Mouse (Mus musculus) right cerebral cortex, postnatal 36 days (tissue): ENCODE measurements at regions not wholly inside any gene's neighbourhood (a gene's known extent, or its start where the extent isn't known, plus 50 kb on each side); places are given as distances from the start of the nearest gene placed in this dataset.
"Not testable (repeated sequence)": the region's sequence is repeated elsewhere in the genome, so short reads cannot be mapped to it uniquely, and the experiment has no call there.

ENCODE experiments used
- DNase-seq, 2 experiments: peaks; one replicate each; pipeline ENCODE4 v3.0.0; 2022; ENCODE audit warnings: low spot score in 2 of 2, mixed read lengths in 1 of 2

DNA sequence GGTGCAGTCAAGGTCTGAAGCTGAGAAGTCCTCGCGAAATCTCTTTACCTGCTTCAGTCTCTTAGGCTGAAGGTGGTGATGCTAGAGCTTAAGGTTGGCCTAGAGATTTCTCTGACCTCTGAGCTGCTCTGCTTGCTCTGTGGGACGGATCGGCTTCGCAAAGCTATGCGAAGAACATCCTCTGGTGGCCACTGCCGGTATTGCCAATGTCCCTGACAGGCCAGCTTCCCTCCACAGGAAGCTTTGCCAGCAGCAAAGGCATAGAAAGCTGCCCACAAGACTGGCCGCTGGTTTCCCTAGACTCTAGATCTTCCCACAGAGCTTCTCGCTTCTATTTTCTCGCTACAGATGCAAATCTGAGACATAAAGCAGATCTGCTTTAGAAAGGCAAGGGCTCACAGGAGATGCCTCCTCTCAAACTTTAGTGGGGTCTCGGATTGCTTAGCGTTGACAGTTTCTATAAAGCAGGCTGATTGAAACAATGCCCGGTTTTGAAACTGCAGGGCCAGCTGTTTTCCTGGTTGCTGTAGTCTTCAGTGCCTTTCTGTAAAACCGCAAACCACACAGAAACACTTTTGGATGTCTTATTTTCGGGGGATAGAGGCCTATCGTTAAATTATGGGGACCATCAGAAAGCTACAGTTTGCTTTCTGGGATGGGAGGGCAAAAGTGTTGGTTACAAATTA, 153.7 kb downstream of the Car8 start:
- DNase-seq: peak; percentile 40 to 57

DNA sequence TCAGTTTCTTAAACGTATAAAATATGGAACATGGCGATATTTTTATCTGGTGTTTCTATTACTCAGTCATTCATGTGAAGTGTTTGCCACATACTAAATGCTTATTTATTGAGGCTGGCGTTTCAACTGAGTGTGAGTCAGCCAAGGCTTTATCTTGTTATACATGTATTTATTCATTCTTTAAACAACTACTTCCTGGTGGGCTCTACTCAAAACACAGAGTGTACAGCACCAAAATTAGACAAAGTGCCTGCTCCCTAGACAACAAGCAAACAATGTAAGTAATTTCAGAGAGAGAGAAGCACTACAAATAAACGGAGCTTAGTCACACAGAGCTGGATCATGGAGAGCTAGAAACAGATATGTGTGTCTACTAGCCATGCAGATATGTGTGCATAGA, 159.5 kb downstream of the Car8 start:
- no peak for DNase-seq

DNA sequence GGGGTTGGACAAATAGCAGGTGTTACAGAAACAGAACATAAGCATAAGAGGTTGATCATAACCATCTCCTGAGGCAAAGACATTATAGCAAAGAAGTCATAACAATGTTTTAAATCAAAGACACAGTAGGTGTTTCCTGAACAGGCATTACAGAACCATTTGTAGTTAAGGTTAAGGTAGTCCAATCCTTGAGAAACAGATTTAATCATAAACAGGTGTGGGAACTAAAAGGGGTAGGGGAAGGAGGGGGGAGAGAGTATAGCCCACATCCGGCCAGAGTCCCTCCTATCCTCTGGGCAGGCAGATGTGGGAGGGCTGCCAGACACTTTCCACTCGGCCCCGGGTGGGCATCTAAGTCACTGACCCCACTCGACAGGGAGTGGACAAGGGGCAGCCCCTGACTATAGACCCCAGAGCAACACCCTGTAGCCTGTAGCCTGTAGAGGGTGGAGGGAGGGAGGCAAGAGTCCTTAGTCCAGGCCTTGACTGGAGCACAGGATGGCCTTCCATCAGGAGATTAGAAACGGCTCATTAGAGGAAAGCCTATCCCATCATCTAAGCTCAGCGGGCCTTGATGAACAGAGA, 165.8 kb downstream of the Car8 start:
- no peak for DNase-seq

DNA sequence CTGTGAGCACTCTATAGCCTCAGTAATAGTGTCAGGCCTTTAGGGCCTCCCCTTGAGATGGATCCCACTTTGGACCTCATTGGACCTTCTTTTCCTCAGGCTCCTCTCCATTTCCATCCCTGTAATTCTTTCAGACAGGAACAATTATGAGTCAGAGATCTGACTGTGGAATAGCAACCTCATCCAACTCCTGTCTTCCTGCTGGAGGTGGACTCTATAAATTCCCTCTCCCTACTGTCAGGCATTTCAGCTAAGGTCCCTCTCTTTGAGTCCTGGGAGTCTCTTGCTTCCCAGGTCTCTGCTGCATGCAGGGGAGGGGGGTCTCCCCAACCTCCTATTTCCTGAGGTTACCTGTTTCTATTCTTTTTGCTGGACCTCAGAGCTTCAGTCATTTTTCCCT, 168.1 kb downstream of the Car8 start:
- DNase-seq: not testable (repeated sequence)

DNA sequence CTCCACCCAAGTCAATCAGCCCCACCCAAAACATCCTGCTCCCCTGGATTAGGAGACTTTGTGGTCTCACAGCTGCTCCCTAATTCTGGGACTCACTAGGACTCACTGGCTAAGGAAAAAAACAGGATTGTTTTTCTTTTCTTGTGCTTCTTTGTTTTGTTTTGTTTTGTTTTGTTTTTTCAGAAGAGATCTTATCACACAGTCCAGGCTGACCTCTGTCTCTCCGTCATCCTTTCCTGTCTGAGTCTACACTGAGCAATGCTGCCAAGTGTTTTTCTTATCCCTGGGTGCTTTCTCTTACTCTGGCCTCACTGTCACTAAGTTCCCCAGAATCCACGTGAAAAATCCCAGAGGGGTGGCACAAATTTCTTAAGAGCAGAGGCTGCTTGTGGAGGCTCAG, 170.8 kb downstream of the Car8 start:
- no peak for DNase-seq

DNA sequence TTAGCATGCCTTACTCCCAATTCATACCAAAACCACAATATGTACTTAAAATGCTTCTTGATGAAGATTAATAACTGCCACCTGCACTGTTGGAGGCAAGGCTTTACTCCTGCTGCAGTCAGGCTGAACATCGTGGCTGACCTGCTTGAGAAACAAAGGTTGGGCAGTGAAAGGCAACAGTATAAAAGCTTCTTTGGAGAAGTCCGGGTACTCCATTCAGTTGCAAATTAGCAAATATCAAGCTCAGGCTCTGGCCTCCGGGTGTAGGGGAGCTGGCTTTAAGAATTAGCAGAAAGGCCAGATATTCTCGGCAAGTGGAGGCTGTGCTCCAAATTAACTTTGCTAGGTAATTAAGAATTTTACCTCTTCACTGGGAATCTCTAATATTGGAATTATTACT, 197.1 kb downstream of the Car8 start:
- DNase-seq: no peak

DNA sequence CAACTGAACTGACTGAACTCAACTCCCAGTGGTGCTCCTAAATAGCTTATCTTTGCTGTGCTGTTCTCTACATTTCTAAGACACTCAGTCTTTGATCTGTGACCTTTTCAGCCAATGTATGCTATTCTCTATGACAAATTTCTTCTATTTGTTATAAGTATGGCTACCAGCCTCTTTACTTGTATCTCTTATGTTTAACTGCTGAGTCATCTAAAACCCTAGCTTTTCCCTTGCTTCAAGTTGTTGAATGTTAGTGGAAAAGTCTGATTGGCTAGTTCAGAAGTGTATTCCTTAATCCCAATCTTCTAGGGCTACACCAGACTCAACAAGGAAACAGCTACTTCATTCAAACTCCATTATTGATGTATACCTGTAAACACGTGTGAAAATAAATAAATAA, 201.0 kb downstream of the Car8 start:
- no peak for DNase-seq

DNA sequence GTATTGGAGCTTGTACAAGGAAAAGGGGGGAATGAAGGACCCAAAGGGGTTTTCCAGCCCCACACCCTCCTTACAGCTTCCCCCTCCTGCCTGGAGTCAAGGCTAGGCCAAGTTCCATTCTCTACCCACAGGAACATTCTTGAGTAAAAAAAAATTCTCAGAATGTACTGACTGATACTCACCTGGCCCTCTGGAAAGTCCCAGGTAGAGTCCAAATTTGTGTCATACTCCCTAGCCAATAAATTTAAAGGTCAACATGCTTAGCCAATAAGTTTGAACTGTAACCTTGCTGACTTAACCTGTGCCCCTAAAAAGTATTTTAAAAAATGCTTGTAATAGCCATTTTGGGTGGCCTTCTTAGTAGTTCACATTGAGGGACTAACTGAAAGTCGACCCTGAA, 205.4 kb downstream of the Car8 start:
- DNase-seq: not testable (repeated sequence)

DNA sequence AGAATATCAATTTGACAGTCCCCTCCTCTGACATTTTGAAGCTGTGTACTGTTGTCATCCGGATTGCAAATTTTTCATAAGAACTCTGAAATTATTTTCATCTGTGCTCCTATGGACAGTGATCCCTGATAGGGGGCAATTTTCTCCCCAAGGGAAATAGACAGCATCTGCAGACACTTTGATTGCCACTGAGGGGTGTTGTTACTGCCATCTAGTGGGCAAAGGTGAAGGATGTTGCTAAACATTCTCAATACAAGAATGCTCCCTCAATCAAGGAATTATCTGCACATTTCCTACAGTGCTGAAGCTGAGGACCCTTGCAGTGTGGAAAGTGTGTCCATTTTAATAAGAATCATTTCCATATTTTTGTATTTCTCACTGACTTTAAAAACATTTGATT, 233.7 kb downstream of the Car8 start:
- peak; percentile 1 to 14 for DNase-seq

DNA sequence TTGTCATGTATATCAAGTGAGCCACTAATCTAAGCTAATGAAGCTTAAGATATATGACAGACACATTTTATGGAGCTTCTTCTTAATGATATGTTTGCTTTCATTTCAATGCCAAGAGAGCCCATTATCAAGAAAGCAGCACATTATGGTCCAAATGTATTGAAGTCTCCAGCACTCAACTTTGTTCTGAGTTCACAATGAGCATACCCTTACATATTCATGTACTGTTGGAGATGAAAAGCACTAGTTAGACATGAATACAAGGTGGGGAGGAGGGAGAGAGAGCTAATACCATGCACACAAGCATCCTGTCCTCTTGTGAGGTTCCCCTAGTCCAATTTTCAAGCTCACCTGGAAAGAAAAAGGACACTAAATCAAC, 241.3 kb downstream of the Car8 start:
- DNase-seq: no peak

DNA sequence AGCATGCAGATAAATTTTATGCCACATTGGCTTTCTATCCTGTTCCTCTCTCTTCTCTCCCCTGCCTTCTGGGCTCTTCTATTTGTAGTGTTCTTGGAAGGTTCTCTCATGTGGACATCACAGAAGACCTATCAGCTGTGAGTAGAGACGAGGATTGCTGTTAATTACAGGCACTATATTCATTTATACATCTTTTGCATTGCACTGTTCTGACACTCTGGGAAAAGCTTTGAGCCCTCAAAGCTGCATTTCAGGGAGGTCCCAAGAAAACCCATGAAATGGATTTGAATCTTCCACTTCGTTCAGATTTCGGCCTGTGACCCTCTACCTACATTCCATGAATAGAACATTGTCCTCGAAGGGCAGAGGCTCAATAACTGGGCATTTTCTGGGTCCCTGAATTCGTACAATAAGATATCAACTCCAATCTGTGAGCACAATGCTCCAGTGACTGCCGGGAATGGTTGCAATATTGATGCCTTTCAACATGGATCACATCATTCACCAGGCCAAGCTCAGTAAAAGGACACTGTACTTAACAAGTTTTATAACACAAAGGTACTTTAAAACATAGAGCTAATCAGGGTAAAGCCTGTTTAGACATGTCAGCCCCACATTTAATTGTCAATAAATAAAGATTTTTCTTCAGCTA, 241.8 kb downstream of the Car8 start:
- DNase-seq: no peak

DNA sequence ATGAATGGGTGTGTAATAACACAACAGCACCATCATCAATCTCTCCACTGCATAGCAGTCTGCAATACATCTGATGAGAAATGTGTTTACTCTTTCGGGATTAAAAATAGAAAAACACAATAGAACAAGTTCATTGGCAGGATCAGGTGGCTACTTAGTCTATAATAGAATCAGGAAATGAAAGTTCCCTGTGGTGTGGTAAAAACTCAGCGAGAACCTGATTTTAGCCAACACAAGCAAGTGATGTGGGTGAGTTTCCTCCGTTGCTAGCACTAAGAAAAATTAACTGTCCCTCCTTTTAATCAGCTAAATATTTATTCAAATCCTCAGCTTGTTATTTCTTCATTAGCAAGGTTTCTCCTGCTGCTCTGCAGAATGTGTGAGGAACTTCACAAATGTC, 245.9 kb downstream of the Car8 start:
- DNase-seq: no peak

DNA sequence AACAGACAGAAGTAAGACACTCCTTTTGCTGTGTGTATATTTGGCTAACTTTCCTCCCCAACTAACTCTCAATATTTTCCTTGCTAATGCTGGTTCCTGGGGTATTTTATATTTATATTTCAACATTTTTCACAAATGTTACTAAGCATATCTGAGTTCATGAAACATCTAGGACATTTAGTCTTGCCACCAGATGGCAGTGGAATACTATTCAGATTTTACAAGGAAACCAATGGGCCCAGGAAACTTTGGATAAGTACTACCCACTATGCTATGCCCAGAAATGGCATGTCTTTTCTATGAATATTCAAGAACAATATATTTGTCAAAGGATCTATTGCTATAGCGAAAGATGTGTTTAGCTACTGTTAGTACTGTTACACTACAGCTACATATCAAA, 251.1 kb downstream of the Car8 start:
- DNase-seq: no peak

DNA sequence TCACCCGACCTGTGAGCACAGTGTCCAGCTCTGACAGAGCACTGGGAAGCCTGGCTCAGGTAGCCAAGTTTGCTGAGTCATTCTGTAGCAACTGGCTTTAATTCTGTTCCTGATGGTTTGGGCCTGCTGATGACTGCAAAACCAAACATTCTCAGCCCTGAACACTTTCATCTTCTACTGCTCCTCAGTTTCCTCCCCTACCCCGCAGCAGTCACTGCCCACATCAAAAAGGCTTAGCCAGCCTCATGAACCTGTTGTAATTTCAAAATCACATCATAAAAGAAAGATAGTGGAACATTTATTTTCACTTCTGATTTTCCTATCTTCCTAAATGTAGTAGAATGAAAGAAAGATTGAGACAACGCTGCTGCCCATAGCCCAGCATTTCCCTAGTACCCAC, 251.5 kb downstream of the Car8 start:
- no peak for DNase-seq

DNA sequence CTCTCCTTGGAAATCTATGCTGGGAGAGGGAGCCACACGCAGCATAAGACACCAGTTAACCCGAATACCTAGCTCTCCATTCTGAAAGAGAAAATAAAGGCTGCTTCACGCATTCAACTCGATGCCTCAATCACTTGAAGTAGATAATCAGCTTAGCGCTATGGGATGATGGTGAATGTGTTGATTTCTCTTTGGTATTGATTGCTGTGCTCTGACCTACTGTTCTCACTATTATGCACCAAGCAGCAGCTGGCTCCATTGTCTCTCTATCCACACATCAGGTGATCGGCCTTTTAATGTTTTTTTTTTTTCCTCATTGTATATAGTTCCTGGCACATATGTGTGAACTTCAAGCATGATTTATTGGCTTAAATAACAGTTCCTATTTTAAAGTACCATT, 254.0 kb downstream of the Car8 start:
- DNase-seq: no peak

DNA sequence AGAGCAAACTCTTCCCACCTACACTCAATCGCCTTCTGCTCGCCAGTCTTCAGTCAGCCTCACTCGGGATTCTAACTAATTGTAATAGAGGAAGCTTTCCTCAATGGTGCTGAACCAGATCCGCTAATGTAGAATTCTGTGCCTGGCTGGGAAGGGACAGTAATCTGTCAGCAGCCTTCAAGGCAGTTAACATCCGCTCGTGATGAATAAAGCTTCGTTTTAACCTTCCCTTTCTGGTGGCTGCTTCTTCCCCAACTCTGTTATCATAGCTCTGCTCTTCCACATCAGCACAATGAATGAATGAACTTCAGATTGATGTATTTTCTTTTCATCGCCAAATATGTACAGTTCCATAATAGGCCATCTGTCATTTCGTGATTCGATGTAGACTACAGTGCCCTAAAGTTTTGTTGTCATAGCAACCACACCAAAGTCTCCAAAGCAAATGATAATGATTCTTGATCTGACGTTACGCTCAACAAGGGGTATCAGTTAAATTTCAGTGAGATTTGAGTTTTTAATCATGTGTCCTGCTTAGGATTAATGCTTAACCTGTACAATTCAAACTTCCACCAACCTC, 259.0 kb downstream of the Car8 start:
- DNase-seq: no peak

DNA sequence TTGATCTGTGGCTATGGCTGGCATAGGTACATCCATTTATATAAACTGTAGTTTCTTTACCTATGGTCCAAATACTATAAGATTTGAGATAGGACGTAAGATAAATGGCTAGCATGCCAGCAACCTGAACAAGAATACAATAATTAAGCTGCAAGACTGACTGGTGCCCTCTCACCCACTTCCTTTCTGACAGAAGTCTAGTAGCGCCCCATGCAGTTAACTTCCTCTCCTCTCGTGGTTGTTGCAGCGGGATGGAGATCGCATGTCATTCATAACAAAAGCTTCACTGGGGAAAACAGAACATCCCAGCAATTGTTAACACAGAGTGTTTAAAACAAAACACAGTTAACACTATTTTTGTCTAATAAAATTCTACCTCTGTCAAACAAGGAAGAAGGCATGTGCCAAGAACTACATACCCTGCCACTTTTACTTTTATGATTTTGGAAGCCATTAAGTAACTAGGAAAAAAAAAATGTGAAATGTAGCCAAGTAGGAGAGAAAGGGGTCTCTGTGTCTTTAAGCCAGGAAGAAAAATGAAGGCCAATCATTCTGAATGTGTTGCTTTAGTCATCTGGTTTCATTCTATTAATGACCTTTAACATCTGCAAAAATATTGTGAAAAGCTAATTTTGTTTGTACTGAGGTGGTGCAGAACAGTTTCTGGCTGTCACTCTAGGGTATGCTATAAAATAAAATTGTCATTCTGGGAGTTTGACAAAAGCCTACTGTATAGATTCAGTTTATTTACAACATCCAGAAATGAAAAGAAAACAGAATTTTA, 261.0 kb downstream of the Car8 start:
- no peak for DNase-seq

DNA sequence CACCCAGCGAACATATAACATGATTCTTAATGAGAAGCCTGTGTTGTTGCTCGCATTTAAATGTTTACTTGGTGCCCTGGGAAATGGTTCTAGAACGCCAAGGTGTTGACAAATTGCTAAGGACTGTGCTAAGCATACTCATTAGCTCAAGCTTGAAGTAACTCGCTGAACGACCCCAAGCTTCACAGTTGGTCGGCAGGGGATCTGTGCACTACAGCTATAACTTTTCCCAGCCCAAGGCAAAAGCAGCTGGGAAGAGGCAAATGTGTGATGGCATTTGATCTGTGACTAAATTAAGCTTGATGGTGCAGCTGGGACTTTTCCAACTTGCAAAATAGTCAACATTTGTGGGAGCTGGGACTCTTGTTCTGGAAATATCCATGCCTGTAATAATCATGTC, 268.6 kb downstream of the Car8 start:
- no peak for DNase-seq

DNA sequence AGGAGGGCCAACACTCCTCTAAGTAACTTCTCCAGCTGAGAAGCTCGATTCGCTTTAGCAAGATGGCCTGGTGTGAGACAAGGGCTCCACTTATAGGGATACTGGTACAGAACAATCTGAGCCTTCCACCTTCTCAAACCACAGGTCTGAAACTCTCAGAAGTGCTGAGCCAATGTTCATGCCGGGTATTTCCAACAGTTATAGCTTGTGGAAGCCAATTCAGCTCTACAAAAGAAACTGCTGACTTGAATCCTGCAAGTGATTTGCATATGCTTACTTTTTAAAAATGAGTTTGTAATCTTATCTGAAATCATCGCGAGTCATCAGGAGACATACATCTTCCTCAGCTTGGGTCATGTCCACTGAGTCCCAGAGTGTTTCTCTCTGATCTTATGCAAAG, 273.2 kb downstream of the Car8 start:
- no peak for DNase-seq

DNA sequence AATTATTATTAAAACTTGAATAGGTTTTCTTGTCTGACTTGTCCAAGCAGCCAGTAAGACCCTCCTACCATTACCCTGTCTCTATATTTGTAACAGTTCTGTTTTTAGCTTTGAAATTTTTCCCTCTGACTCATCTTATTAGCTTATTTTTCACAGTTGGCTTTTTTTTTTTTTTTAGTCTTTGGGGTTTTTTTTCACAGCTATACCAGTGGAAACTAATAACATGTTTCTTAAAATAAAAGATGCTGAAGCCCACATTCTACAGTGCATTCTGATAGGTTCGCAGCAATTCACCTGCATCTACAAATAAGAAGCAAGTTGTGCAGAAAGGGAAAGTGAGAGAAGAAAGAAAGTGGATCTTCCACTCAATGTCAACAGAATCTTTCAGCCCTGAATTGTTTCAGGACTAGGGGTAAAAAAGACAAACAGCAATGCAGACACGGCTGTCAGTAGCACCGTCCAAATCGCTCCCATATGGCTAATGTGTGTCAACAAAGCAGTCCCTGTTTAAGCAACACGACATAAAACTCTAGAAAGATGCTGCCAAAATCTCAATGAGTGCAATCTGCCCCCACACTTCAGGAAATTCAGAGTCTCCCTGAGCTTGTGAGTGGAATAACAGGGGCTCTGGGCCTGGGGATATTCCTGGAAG, 277.2 kb downstream of the Car8 start:
- DNase-seq: peak in 1 of 2 experiments; percentile 5

DNA sequence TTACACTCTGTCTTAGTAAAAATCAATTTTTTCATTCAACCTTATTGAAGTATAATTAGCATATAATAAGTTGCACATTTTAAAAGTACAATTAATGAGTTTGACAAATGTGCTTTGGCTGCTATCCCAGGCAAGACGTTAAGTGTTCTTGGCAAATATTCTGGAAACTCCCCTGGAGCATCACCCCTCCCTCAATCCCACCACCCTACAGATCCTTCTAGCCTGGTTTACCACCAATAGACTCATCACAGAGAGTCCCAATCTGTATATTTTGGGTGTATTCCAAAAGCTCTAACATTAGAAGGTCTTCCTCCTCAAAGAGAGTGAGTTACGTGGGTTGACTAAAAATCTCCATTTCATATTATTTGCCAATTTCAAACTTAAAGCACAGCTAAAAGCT, 278.5 kb downstream of the Car8 start:
- DNase-seq: no peak

DNA sequence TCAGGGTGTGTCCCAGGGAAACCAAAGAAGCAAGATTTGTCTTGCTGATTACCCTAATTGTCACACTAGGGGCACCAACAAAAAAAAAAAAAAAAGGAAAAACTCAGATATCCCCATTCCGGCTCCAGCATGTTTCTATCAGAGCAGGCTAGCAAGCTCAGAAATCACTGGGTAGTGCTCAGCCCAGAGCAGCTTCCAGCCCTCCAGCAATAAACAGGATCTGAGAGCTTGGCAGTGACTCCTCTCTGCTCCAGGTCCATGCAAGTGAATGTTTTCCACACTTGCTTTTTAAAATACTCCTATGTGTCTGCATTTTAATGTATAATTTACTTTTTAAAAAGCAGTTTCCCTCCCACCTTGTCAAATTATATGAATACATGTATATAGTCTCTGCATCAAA, 290.8 kb downstream of the Car8 start:
- DNase-seq: no peak
